Mouse (Mus musculus) ES-E14 (cell line): ENCODE data around the gene 1700102P08Rik. TPM values are rescaled to one million over a fixed set of nuclear protein-coding genes. Genes with fewer than 3 reads are reported as not detected.

Source experiments
- DNase-seq: peaks from one replicate; pipeline ENCODE4 v3.0.0-alpha.2; 2013; ENCODE audit warnings: low read depth, low spot score
- H3K27ac ChIP-seq: 2 replicates; pipeline ENCODE4 v1.5.1; 2012; ENCODE audit warnings: low read depth, mild to moderate bottlenecking, low read length, moderate library complexity, mixed read lengths; ENCODE audit not compliant: poor library complexity, insufficient read depth, severe bottlenecking
- H3K36me3 ChIP-seq: 2 replicates; pipeline ENCODE4 v1.6.1; 2012; ENCODE audit warnings: mild to moderate bottlenecking, low read length, moderate library complexity, mixed read lengths; ENCODE audit not compliant: control insufficient read depth, poor library complexity, insufficient read depth, severe bottlenecking
- H3K4me1 ChIP-seq, 2 experiments: fragments of 150-350 bp in 1 of 2; sonication (generic) in 1 of 2; 2 replicates each; pipeline ENCODE4 v1.6.1; 2012; ENCODE audit warnings: low read length in 2 of 2, mild to moderate bottlenecking in 1 of 2, mixed read lengths in 1 of 2; ENCODE audit not compliant: control insufficient read depth in 2 of 2, insufficient read depth in 2 of 2, poor library complexity in 1 of 2
- H3K4me3 ChIP-seq, 2 experiments: fragments of 150-350 bp in 1 of 2; sonication (generic) in 1 of 2; 2 replicates each; pipeline ENCODE4 v1.5.1; 2012; ENCODE audit warnings: low read length in 2 of 2, low read depth in 1 of 2, mild to moderate bottlenecking in 1 of 2, mixed read lengths in 1 of 2; ENCODE audit not compliant: insufficient read depth in 1 of 2, poor library complexity in 1 of 2, severe bottlenecking in 1 of 2
- H3K9ac ChIP-seq: 2 replicates; pipeline ENCODE4 v1.6.1; 2012; ENCODE audit warnings: low read depth, mild to moderate bottlenecking, low read length, mixed read lengths; ENCODE audit not compliant: poor library complexity, insufficient read depth, severe bottlenecking
- H3K9me3 ChIP-seq: fragments of 150-350 bp; sonication (generic); 2 replicates; pipeline ENCODE4 v1.6.1; 2012; ENCODE audit warnings: low read depth, mild to moderate bottlenecking, low read length; ENCODE audit not compliant: control insufficient read depth, insufficient read depth
- CHD2 ChIP-seq: IDR thresholded peaks from 2 replicates; pipeline ENCODE4 v1.6.1; 2014; ENCODE audit warnings: mild to moderate bottlenecking, low read depth, low read length, inconsistent platforms
- HCFC1 ChIP-seq: IDR thresholded peaks from 2 replicates; pipeline ENCODE4 v1.6.1; 2012; ENCODE audit warnings: low read length, inconsistent platforms, borderline replicate concordance; ENCODE audit not compliant: insufficient read depth
- MAFK ChIP-seq: IDR thresholded peaks from 2 replicates; pipeline ENCODE4 v1.6.1; 2014; ENCODE audit warnings: mild to moderate bottlenecking, low read depth, low read length, inconsistent platforms; ENCODE audit not compliant: insufficient read depth
- ZC3H11A ChIP-seq: IDR thresholded peaks from 2 replicates; pipeline ENCODE4 v1.6.1; 2012; ENCODE audit warnings: low read depth, mild to moderate bottlenecking, inconsistent platforms, low read length, borderline replicate concordance
- ZNF384 ChIP-seq: IDR thresholded peaks from 2 replicates; pipeline ENCODE4 v1.6.1; 2012; ENCODE audit warnings: low read depth, low read length, inconsistent platforms
- in situ Hi-C, 2 experiments: fragments of 600-800 bp; cut with MboI; formaldehyde crosslinking; loops; one replicate each; pipeline ENCODE4 v1.15.1; 2025; ENCODE audit warnings: low sequenced_read_pairs in 2 of 2, inconsistent platforms in 1 of 2; ENCODE audit not compliant: unreplicated experiment in 2 of 2
- total RNA-seq: library from RNA; depleted of rRNA; stranded (reverse); fragments of 300-350 nt; gene quantifications from 2 replicates; pipeline ENCODE4 v1.2.3, GENCODE M21; 2012

1700102P08Rik gene
- total RNA-seq, 1 experiment: 1.5 TPM

DNA sequence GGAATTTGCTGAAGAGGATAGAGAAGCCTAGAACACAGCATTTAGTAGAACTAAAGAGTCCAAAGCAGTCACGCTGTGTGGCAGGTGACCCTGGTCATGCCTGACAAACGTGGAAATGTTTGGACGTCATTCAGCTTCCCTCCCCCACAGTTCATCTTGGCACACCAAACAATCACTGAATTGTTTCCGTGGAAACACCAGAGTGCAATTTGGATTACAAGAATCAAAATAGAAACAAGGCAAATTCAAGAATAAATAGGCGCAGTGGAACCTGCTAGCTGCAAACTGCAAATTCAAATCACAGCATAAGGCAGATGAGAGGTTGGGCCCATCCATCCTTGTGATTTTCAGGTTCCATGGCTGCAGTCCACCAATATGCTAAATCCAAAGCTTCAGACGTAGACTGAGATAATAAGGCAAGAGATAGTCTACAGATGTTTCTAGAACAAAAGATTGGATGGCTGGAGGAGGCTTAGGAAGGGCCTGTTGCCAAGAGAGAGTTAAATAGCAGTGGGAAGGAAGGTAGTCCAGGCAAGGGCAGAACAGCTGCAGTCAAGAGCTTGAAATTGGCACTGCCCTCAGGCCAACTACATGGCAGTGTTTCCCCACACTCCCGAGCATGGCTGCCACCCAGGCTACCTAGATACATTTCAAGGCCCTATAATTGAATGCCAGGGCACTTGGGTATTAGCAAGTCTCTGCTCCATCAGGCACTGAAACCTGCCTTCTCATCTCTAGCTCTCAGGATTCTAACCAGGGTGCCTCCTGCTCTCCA lies 8.8 kb downstream of the 1700102P08Rik start:
- TF ChIP-seq ZC3H11A: no peak
- TF ChIP-seq CHD2: no peak
- TF ChIP-seq MAFK: no peak
- TF ChIP-seq HCFC1: no peak
- TF ChIP-seq ZNF384: no peak
- Histone ChIP-seq H3K9ac (no peak overlapping the region), H3K27ac (no peak overlapping the region), H3K4me1 (no peaks in the 10 kb centered on the region), H3K9me3 (no peaks in the 10 kb centered on the region), H3K4me3 (no peak overlapping the region), H3K36me3 (no peaks in the 10 kb centered on the region)
- in situ Hi-C loops: no loop called here
- DNase-seq: no peak

DNA sequence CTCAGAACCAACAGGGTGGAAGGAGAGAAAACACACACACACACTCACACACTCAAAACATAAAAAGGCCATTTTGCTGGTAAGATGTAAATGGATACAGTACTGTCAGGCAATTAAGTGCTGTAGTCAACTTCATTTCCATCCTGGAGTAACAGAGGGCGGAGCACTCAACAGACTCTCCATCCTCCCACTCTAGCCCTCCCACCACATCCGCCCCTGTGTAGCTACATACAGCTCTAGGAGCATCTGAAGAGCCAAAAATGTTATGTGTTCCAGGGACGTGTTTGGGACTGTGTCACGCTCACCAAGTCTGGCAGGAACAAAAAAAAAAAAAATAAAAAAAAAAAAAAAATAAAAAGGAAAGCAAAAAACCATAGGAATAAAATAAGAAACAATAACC lies 10.5 kb downstream of the 1700102P08Rik start:
- no peak overlapping the region for H3K4me3 ChIP-seq
- no peaks in the 10 kb centered on the region for H3K9me3 ChIP-seq
- no peaks in the 10 kb centered on the region for H3K4me1 ChIP-seq
- H3K27ac ChIP-seq: no peak overlapping the region
- H3K36me3 ChIP-seq: no peaks in the 10 kb centered on the region
- H3K9ac ChIP-seq: no peak overlapping the region
- in situ Hi-C loops: no loop called here
- TF ChIP-seq HCFC1: no peak
- TF ChIP-seq MAFK: no peak
- TF ChIP-seq ZC3H11A: no peak
- TF ChIP-seq CHD2: no peak
- no peak for TF ChIP-seq ZNF384
- no peak for DNase-seq

GRCm38 (mm10) chr9:108404451-108404850 lies 11.8 kb downstream of the 1700102P08Rik start:
- DNase-seq: no peak
- Histone ChIP-seq H3K9me3 (no peaks in the 10 kb centered on the region), H3K36me3 (no peaks in the 10 kb centered on the region), H3K4me1 (no peaks in the 10 kb centered on the region), H3K9ac (no peak overlapping the region), H3K4me3 (no peak overlapping the region), H3K27ac (no peak overlapping the region)
- in situ Hi-C loops: no loop called here
- TF ChIP-seq CHD2 (no peak), HCFC1 (no peak), ZC3H11A (no peak), MAFK (no peak), ZNF384 (no peak)

DNA sequence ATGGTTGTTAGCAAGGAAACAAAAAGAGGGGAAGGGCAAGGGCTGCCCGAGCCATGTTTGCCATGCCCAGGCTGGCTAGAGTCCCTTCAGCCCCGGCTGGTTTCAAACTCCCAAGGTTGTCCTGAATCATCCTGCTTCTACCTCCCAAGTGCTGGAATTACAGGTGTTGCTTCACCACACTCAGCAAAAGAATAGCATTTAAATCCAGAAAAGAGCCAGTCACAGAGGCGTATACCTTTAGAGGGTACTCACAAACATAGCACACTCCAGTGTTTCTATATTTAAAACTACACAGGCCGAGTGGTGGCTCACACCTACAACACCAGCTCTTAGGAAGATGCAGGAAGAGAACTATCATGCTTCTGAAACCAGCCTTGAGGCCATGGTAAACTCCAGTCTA lies 16.9 kb downstream of the 1700102P08Rik start:
- in situ Hi-C loops: no loop called here
- TF ChIP-seq CHD2 (no peak), ZC3H11A (no peak), ZNF384 (no peak), MAFK (no peak), HCFC1 (no peak)
- H3K4me3 ChIP-seq: no peak overlapping the region
- no peak for DNase-seq
- H3K9ac ChIP-seq: no peak overlapping the region
- H3K4me1 ChIP-seq: peaks cover 0 to 3% of the 10 kb centered on the region in 2 experiments; a peak in 1 of 4 replicates
- no peaks in the 10 kb centered on the region for H3K9me3 ChIP-seq
- H3K36me3 ChIP-seq: no peaks in the 10 kb centered on the region
- H3K27ac ChIP-seq: no peak overlapping the region
